Mouse (Mus musculus): ENCODE data around the gene Tspo.

Gene Tspo

GRCm38 (mm10) chr15:83541647-83542287 lies 21.6 kb upstream of the Tspo start:
- no peak for DNase-seq (ENCODE audit: low spot score in 2 of 2)

GRCm38 (mm10) chr15:83546029-83546428 lies 17.4 kb upstream of the Tspo start:
- no peak for DNase-seq (ENCODE audit: low spot score in 2 of 2)

GRCm38 (mm10) chr15:83547144-83547543 lies 16.2 kb upstream of the Tspo start:
- DNase-seq (ENCODE audit: low spot score in 2 of 2) = no peak

- DNase-seq (ENCODE audit: low spot score in 2 of 2) = no peak
Observed at GRCm38 (mm10) chr15:83550137-83550536, 13.3 kb upstream of the Tspo start.

- DNase-seq (ENCODE audit: low spot score in 2 of 2) = no peak
Observed at GRCm38 (mm10) chr15:83553831-83554230, 9.6 kb upstream of the Tspo start.

- peak; percentile 55 to 85 for DNase-seq (ENCODE audit: low spot score in 2 of 2)
Observed at GRCm38 (mm10) chr15:83555161-83555974, 8.0 kb upstream of the Tspo start.

- no peak for DNase-seq (ENCODE audit: low spot score in 2 of 2)
Observed at GRCm38 (mm10) chr15:83560941-83561477, 2.4 kb upstream of the Tspo start.

GRCm38 (mm10) chr15:83562626-83563270 lies 644 bp upstream of the Tspo start:
- peak in 1 of 2 experiments; percentile 74 for DNase-seq (ENCODE audit: low spot score in 2 of 2)

- DNase-seq (ENCODE audit: low spot score in 2 of 2) = no peak
Observed at GRCm38 (mm10) chr15:83563857-83564651, 662 bp downstream of the Tspo start.

- no peak for DNase-seq (ENCODE audit: low spot score in 2 of 2)
Observed at GRCm38 (mm10) chr15:83565434-83565833, 2.0 kb downstream of the Tspo start.

GRCm38 (mm10) chr15:83566006-83566405 lies 2.6 kb downstream of the Tspo start:
- DNase-seq (ENCODE audit: low spot score in 2 of 2) = no peak

- no peak for DNase-seq (ENCODE audit: low spot score in 2 of 2)
Observed at GRCm38 (mm10) chr15:83567728-83568127, 4.3 kb downstream of the Tspo start.

- DNase-seq (ENCODE audit: low spot score in 2 of 2) = no peak
Observed at GRCm38 (mm10) chr15:83568544-83568943, 5.2 kb downstream of the Tspo start.

- DNase-seq (ENCODE audit: low spot score in 2 of 2) = no peak
Observed at GRCm38 (mm10) chr15:83569682-83570081, 6.3 kb downstream of the Tspo start.

- DNase-seq (ENCODE audit: low spot score in 2 of 2) = no peak
Observed at GRCm38 (mm10) chr15:83570641-83571040, 7.2 kb downstream of the Tspo start.

GRCm38 (mm10) chr15:83571636-83572035 lies 8.2 kb downstream of the Tspo start:
- no peak for DNase-seq (ENCODE audit: low spot score in 2 of 2)

- no peak for DNase-seq (ENCODE audit: low spot score in 2 of 2)
Observed at GRCm38 (mm10) chr15:83572132-83572531, 8.7 kb downstream of the Tspo start.

GRCm38 (mm10) chr15:83573606-83574005 lies 10.2 kb downstream of the Tspo start:
- DNase-seq (ENCODE audit: low spot score in 2 of 2) = no peak

- DNase-seq (ENCODE audit: low spot score in 2 of 2) = no peak
Observed at GRCm38 (mm10) chr15:83574731-83575351, 11.4 kb downstream of the Tspo start.

- DNase-seq (ENCODE audit: low spot score in 2 of 2) = no peak
Observed at GRCm38 (mm10) chr15:83575543-83575942, 12.2 kb downstream of the Tspo start.

GRCm38 (mm10) chr15:83576651-83577050 lies 13.3 kb downstream of the Tspo start:
- no peak for DNase-seq (ENCODE audit: low spot score in 2 of 2)
